ENCODE assay signal across 8 mouse cellular contexts in genomic region chr13:101694496-101695251, GRCm38 (mm10).
A peak's percentile ranks its signal among the peaks of the same experiment; 100 is the strongest.
DNase-seq lines count a peak whose midpoint lies in the region; ATAC-seq and TF ChIP-seq lines count a peak whose summit lies in the region.

No protein-coding gene starts in this region.

- intact Hi-C loops in left cerebral cortex, postnatal 4 days (cut with DNase I): loop anchor here (5.0 to 10.0 kb wide), 5 partner anchors 190 to 847 kb away; no protein-coding TSS in a partner anchor

- no peaks in the 10 kb centered on the region for H3K4me1 ChIP-seq in cerebellum, adult 2 months (ENCODE audit: control insufficient read depth, insufficient read depth, low read length)
- peaks cover 26% of the 10 kb centered on the region for H3K4me1 ChIP-seq in intestine, embryonic 14.5 days (replicated peaks; ENCODE audit: control insufficient read depth, insufficient read depth, low read length)
- H3K4me1 ChIP-seq in midbrain, embryonic 12.5 days: peaks cover 36% of the 10 kb centered on the region
- peaks cover 14% of the 10 kb centered on the region; the same call in 1 of the 2 replicates for H3K4me1 ChIP-seq in small intestine, adult 2 months (ENCODE audit: control insufficient read depth, insufficient read depth, insufficient read length, low read length)

- peak overlapping the region; percentile 74 for H3K4me2 ChIP-seq in intestine, embryonic 14.5 days (ENCODE audit: low read length)
- H3K4me2 ChIP-seq in midbrain, embryonic 12.5 days (replicated peaks): peak overlapping the region; percentile 76

- peak; percentile 21 for DNase-seq in MN1 (ENCODE audit: low spot score)
- DNase-seq in cerebellum, adult 2 months: peak; percentile 75 to 78
- DNase-seq in gastrocnemius, adult 8-10 months (ENCODE audit: low spot score in 2 of 2): peak; percentile 17 to 27
- DNase-seq in intestine, embryonic 14.5 days (ENCODE audit: low spot score): peak; percentile 79
- peak; percentile 48 for DNase-seq in left cerebral cortex, postnatal 4 days
- DNase-seq in yolk sac, embryonic 10.5 days (ENCODE audit: low spot score): peak; percentile 86

- WGBS in cerebellum, adult 2 months: under 1% methylated on average over 48 of the region's 48 CpGs
- WGBS in intestine, embryonic 14.5 days: 2% methylated on average over 48 of the region's 48 CpGs
- WGBS in midbrain, embryonic 12.5 days: under 1% methylated on average over 48 of the region's 48 CpGs
- 5% methylated on average over 48 of the region's 48 CpGs for WGBS in small intestine, adult 2 months

- TF ChIP-seq CTCF in cerebellum, adult 2 months (IDR thresholded peaks at IDR 0.05; ENCODE audit: borderline replicate concordance, insufficient read depth, low read depth, low read length): no peak
- no peak for TF ChIP-seq CTCF in small intestine, adult 2 months (IDR thresholded peaks at IDR 0.05; ENCODE audit: extremely low read depth, insufficient read length, insufficient replicate concordance, low read depth, low read length)

- H3K4me3 ChIP-seq in cerebellum, adult 2 months (replicated peaks; ENCODE audit: insufficient read depth, low read depth, low read length): peak overlapping the region; percentile 93
- H3K4me3 ChIP-seq in intestine, embryonic 14.5 days (ENCODE audit: low read depth, low read length): peak overlapping the region; percentile 51
- peak overlapping the region; percentile 49 for H3K4me3 ChIP-seq in midbrain, embryonic 12.5 days
- H3K4me3 ChIP-seq in small intestine, adult 2 months (ENCODE audit: low read depth, low read length): peak overlapping the region; percentile 69

- H3K9ac ChIP-seq in intestine, embryonic 14.5 days (ENCODE audit: low read length): peak overlapping the region; percentile 58
- H3K9ac ChIP-seq in midbrain, embryonic 12.5 days (replicated peaks): peak overlapping the region; percentile 61

- no peaks in the 10 kb centered on the region for H3K27me3 ChIP-seq in cerebellum, adult 2 months (ENCODE audit: control insufficient read depth, insufficient read depth, low read length)
- H3K27me3 ChIP-seq in intestine, embryonic 14.5 days (replicated peaks; ENCODE audit: control insufficient read depth, insufficient read depth, low read length): no peaks in the 10 kb centered on the region
- H3K27me3 ChIP-seq in midbrain, embryonic 12.5 days: peaks cover 4% of the 10 kb centered on the region; the same call in 1 of the 2 replicates
- H3K27me3 ChIP-seq in small intestine, adult 2 months (ENCODE audit: control insufficient read depth, insufficient read depth, low read length): no peaks in the 10 kb centered on the region

- peaks cover 18% of the 10 kb centered on the region for H3K36me3 ChIP-seq in intestine, embryonic 14.5 days (ENCODE audit: control insufficient read depth, insufficient read depth, low read length)
- 0 out of 2 replicates have a peak, but pooled peaks cover 3% of the 10 kb centered on the region for H3K36me3 ChIP-seq in midbrain, embryonic 12.5 days
- peaks cover 17% of the 10 kb centered on the region for H3K36me3 ChIP-seq in small intestine, adult 2 months (ENCODE audit: control insufficient read depth, insufficient read depth, low read length)

- no peaks in the 10 kb centered on the region for H3K9me3 ChIP-seq in intestine, embryonic 14.5 days (ENCODE audit: control insufficient read depth, low read length)
- H3K9me3 ChIP-seq in midbrain, embryonic 12.5 days: no peaks in the 10 kb centered on the region

- H3K27ac ChIP-seq in cerebellum, adult 2 months (ENCODE audit: insufficient read depth, low read length): peak overlapping the region; percentile 99
- H3K27ac ChIP-seq in intestine, embryonic 14.5 days (ENCODE audit: low read depth): peak overlapping the region; percentile 29; the same call in 1 of the 2 replicates
- no peak overlapping the region for H3K27ac ChIP-seq in midbrain, embryonic 12.5 days (replicated peaks)
- H3K27ac ChIP-seq in small intestine, adult 2 months (ENCODE audit: insufficient read depth, low read depth, low read length): peak overlapping the region; percentile 48; the same call in 1 of the 2 replicates

- TF ChIP-seq POLR2A in cerebellum, adult 2 months (IDR thresholded peaks at IDR 0.05; ENCODE audit: borderline replicate concordance, insufficient read depth, low read length): no peak
- TF ChIP-seq POLR2A in small intestine, adult 2 months (IDR thresholded peaks at IDR 0.05; ENCODE audit: low read depth, low read length): no peak

- peak; percentile 69 for ATAC-seq in intestine, embryonic 14.5 days (replicated peaks; ENCODE audit: low FRiP score, low TSS enrichment, low read depth)
- peak; percentile 66 for ATAC-seq in midbrain, embryonic 12.5 days (ENCODE audit: low FRiP score, low read depth)

Comparison
In these comparisons a context has a peak if more than half of its experiments do, and no peak if none do; other contexts are left out.
1. DNase-seq: peak in every context shown above with its lines; median percentile 86 in yolk sac, embryonic 10.5 days; 79 in intestine, embryonic 14.5 days; 76 in cerebellum, adult 2 months; 48 in left cerebral cortex, postnatal 4 days; 22 in gastrocnemius, adult 8-10 months; 21 in MN1.